Mouse (Mus musculus) forebrain, embryonic 12.5 days (tissue): Measurements from ENCODE around the gene B4galt3. TPM values are rescaled to one million over a fixed set of nuclear protein-coding genes. Genes with fewer than 3 reads are reported as not detected.

Source experiments
- ATAC-seq: fragments of 200-750 bp; cut with Nextera tagmentation; 2 replicates; pipeline ENCODE4 v1.8.0; 2017; ENCODE audit warnings: moderate TSS enrichment; ENCODE audit not compliant: low FRiP score
- H3K27ac ChIP-seq: fragments of 300-500 bp; sonication (generic); 2 replicates; pipeline ENCODE4 v1.5.1; 2016; ENCODE audit warnings: mild to moderate bottlenecking
- H3K27me3 ChIP-seq: fragments of 300-500 bp; sonication (generic); 2 replicates; pipeline ENCODE4 v1.6.1; 2016; ENCODE audit warnings: mild to moderate bottlenecking
- H3K36me3 ChIP-seq: fragments of 300-500 bp; sonication (generic); replicated peaks from 2 replicates; pipeline ENCODE4 v1.6.1; 2016; ENCODE audit warnings: mild to moderate bottlenecking
- H3K4me1 ChIP-seq: fragments of 300-500 bp; sonication (generic); 2 replicates; pipeline ENCODE4 v1.6.1; 2016
- H3K4me2 ChIP-seq: fragments of 300-500 bp; sonication (generic); 2 replicates; pipeline ENCODE4 v1.6.1; 2016; ENCODE audit warnings: mild to moderate bottlenecking, moderate library complexity
- H3K4me3 ChIP-seq: fragments of 300-500 bp; sonication (generic); replicated peaks from 2 replicates; pipeline ENCODE4 v1.5.1; 2016; ENCODE audit warnings: mild to moderate bottlenecking
- H3K9ac ChIP-seq: fragments of 300-500 bp; sonication (generic); 2 replicates; pipeline ENCODE4 v1.6.1; 2016; ENCODE audit warnings: mild to moderate bottlenecking
- H3K9me3 ChIP-seq: fragments of 300-500 bp; sonication (generic); 2 replicates; pipeline ENCODE4 v1.6.1; 2016
- WGBS: fragments of 180-500 bp; shearing (Covaris S2); methylation state at CpG from one replicate; pipeline ENCODE4 v1.1.7; 2016; 5-methylcytosine and 5-hydroxymethylcytosine counted together
- polyA plus RNA-seq: library from polyadenylated mRNA; unstranded; fragments of >200 nt; fragmentation: Nextera tagmentation; extraction: Ambion mirVana; gene quantifications from 2 replicates; pipeline ENCODE4 v1.2.1, GENCODE M21; 2016

The B4galt3 gene
- polyA plus RNA-seq, 1 experiment from 2014 or later: 78.6 TPM

DNA sequence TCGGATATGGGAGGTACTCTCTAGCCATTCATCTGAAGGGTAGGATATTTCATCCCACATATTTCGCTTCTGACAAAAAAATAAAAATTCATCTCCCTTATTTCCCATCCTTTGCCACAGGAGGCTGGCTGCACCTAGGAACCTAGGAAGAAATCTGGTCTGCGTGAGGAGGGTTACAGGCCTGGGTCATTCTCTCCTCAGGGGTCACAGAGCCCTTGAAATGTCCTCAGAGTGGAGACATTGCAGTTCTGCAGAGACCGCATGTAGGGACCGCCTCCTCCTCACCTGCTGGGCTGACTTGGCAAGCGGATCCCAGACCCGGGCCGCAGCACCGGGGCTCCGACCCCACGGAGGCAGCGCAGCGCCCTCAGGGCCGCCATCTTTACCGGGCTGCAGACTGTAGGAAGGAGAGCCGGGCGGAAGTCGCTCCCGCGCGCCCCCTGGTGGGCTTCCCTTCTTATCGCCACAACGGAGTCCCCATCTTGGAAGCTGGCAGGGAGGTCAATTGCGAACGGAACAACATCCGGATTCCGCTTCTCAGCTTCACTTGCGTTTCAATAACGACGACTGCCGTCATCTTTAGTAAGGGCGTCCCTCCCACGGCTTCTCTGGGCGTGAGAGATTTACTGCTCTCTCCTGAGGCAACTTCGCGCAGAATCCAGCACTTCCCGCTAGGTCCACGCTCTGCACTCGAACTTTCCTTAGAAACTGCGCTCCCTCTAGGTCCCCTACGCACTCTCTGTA, 23.2 kb upstream of the B4galt3 start:
- Histone ChIP-seq H3K27me3 (no peaks in the 10 kb centered on the region), H3K27ac (peak overlapping the region; percentile 80), H3K4me1 (peaks cover 47% of the 10 kb centered on the region), H3K9ac (peak overlapping the region; percentile 81), H3K9me3 (no peaks in the 10 kb centered on the region), H3K36me3 (peaks cover 30% of the 10 kb centered on the region), H3K4me2 (peak overlapping the region; percentile 79), H3K4me3 (peak overlapping the region; percentile 78)
- ATAC-seq: peak; percentile 93
- under 1% methylated on average over 41 of the region's 41 CpGs for WGBS

DNA sequence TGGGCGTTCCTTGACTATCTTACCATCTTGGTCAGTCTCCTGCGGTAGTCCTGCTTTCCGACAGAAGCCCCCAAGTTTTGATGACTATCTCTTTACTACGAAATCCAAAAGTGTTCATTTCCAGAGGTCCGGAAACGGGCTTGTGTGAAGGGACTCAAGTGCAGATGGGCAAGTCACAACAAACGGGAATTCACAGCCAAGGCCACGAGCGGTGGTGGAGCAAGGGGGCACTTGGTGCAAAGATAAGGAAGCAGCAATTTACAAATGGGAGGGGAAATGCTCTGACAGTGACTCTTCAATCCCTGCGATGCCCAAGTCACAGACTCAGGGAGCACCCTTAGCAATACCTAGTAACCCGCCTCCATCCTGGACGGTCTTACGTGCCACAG, 22.7 kb upstream of the B4galt3 start:
- H3K9me3 ChIP-seq: no peaks in the 10 kb centered on the region
- peak overlapping the region; percentile 51 for H3K9ac ChIP-seq
- no peaks in the 10 kb centered on the region; the same call in 1 of the 2 replicates for H3K27me3 ChIP-seq
- H3K36me3 ChIP-seq: peaks cover 26% of the 10 kb centered on the region
- peak overlapping the region; percentile 80 for H3K27ac ChIP-seq
- peaks cover 52% of the 10 kb centered on the region for H3K4me1 ChIP-seq
- WGBS: 15% methylated on average over 13 of the region's 13 CpGs
- H3K4me2 ChIP-seq: peak overlapping the region; percentile 79
- peak; percentile 1; the same call in 1 of the 2 replicates for ATAC-seq
- peak overlapping the region; percentile 78 for H3K4me3 ChIP-seq

DNA sequence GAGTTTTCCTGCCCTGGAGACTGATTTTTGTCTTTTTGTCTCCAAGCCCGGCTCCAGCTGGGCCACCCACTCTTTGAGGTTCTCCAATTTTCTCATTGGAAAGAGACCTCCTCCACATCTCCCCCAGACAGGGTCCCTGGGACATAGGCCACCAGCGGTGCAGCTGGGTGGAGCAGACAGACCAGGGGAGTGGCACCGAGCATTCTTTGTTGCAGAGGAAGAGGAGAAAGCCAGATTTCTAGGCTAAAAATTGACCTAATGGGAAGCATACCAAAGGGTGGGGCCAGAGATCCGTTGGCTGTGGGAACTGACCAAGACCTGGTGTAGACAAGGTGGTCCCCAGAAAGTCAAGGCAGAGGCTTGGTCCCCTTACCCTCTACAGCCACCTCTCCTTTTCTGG, 22.2 kb upstream of the B4galt3 start:
- ATAC-seq: no peak
- peaks cover 57% of the 10 kb centered on the region for H3K4me1 ChIP-seq
- H3K36me3 ChIP-seq: peaks cover 21% of the 10 kb centered on the region
- no peak overlapping the region for H3K9ac ChIP-seq
- H3K27ac ChIP-seq: peak overlapping the region; percentile 80
- peak overlapping the region; percentile 79; the same call in 1 of the 2 replicates for H3K4me2 ChIP-seq
- 24% methylated on average over 4 of the region's 4 CpGs for WGBS
- H3K27me3 ChIP-seq: peaks cover 3% of the 10 kb centered on the region; the same call in 1 of the 2 replicates
- H3K4me3 ChIP-seq: no peak overlapping the region
- H3K9me3 ChIP-seq: no peaks in the 10 kb centered on the region

DNA sequence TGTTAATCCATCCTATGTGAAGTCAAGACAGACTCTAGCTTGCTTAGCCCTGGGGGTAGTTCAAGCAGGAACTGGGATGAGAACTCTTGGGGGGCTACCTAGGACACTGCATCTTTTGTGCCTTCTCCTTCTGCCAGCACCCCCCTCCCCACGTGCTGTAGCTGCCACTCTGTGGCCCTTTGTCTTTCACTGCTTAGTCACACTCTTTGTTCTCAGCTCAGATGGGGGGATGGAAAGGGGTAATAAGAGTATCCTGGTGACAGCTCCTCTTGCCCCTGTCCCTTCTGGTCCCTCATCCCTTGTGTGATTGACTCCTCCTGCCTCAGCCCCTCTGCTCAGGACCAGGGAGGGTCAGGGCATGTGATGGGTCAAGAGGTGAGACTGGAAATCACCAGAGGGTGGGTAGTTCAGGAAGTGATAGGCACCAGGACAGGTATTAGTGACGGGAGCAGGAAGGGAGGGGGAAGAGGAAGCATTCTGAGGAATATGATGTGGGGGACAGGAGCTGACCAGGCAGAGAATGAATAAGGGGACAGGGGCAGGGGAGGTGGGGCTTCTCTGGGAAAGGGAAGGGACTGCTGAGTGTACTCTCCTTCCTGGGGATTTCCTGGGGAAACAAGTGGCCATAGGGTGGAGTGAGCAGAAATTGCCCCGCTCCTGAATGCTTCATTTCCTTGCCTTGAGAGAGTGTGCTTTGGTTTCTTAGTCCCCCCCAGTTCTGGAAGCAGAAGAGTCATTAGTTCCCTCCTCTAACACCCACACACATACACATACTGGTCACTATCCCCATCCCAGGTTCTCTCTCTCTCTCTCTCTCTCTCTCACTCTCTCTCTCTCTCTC, 21.5 kb upstream of the B4galt3 start:
- ATAC-seq: no peak
- Histone ChIP-seq H3K4me3 (no peak overlapping the region), H3K4me1 (peaks cover 58% of the 10 kb centered on the region), H3K9me3 (no peaks in the 10 kb centered on the region), H3K9ac (no peak overlapping the region), H3K36me3 (peaks cover 15% of the 10 kb centered on the region), H3K27me3 (peaks cover 5% of the 10 kb centered on the region), H3K4me2 (no peak overlapping the region), H3K27ac (peak overlapping the region; percentile 26; the same call in 1 of the 2 replicates)
- 43% methylated on average over 3 of the region's 3 CpGs for WGBS

DNA sequence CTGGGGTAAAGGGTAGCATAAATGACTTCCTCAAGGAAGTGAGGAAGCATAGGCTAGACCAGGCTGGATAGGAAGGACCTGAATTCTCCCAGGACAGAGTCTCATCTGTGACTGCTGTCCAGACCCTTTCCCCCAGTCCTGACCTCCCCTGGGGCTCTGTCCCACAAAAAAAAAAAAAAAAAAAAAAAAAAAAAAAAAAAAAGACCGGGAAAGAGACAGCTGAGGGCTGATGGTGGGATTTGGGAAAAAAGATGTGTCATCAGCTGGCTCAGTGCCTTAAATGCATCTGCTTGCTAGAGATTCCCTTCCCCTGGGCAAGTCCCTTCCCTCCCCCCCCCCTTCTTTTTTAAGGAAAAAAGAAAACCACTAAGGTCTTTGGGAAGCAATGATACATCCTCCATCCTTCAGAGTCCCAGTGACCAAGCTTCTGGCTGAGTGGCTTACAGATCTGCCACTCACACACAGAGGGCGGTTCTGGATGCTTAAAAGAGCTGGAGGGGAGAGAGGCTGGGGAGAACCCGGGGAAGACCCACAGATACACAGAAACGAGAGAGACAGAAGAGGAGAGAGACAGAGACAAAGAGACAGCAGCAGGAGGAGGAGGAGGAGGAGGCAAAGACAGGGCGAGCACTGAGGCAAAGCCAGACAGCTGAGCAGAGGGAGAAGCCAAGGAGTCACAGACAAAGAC, 20.1 kb upstream of the B4galt3 start, which contains the start of gene Adamts4:
TSS of gene Adamts4 (plus strand) at position 509 of the 688 bp plus-strand sequence.
- ATAC-seq: no peak
- H3K9me3 ChIP-seq: no peaks in the 10 kb centered on the region
- H3K4me2 ChIP-seq: peak within 1 kb of the TSS; percentile 47
- WGBS: 21% methylated on average over 5 of the region's 5 CpGs
- H3K9ac ChIP-seq: peak within 1 kb of the TSS; percentile 44
- H3K4me3 ChIP-seq: peak within 1 kb of the TSS; percentile 22
- peaks cover 58% of the 10 kb centered on the region for H3K4me1 ChIP-seq
- H3K27me3 ChIP-seq: peaks cover 5% of the 10 kb centered on the region
- peaks cover 6% of the 10 kb centered on the region for H3K36me3 ChIP-seq
- peak within 1 kb of the TSS; percentile 72 for H3K27ac ChIP-seq

DNA sequence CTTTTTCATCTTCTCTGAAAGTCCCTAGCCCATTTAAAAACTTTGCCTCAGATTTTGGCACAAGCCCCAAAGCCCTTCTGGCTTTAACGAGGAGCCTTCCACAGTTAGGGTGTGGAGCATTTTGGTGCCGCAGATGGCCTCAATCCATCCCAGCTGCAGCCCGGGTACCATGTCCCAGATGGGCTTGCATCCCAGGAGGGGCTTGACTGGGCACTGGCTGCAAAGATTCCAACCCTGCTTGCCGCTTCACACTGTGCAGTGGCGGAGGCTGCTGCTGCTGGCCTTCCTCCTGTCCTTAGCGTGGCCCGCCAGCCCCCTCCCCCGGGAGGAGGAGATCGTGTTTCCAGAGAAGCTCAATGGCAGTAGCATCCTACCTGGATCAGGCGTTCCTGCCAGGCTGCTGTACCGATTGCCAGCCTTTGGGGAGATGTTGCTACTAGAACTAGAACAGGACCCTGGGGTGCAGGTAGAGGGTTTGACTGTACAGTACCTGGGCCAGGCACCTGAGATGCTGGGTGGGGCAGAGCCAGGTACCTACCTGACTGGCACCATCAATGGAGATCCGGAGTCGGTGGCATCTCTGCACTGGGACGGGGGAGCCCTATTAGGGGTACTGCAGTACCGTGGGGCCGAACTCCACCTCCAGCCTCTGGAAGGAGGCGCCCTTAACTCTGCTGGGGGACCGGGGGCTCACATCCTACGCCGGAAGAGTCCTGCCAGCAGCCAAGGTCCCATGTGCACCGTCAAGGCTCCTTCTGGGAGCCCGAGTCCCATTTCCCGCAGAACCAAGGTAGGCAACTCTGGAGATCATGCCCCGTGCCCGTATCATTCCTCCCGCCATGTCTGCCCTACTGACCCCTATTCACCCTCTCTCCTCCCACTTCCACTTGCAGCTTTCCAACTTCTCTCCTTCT, 19.2 kb upstream of the B4galt3 start, which contains the start of gene Ndufs2:
TSS of gene Ndufs2 (minus strand) at position 709 of the 914 bp plus-strand sequence.
- WGBS: 12% methylated on average over 26 of the region's 26 CpGs
- Histone ChIP-seq H3K4me1 (peaks cover 52% of the 10 kb centered on the region), H3K36me3 (no peaks in the 10 kb centered on the region), H3K9ac (peak within 1 kb of the TSS; percentile 44), H3K27ac (peak within 1 kb of the TSS; percentile 72), H3K27me3 (peaks cover 5% of the 10 kb centered on the region), H3K9me3 (no peaks in the 10 kb centered on the region), H3K4me2 (peak within 1 kb of the TSS; percentile 47), H3K4me3 (peak within 1 kb of the TSS; percentile 22)
- no peak for ATAC-seq

DNA sequence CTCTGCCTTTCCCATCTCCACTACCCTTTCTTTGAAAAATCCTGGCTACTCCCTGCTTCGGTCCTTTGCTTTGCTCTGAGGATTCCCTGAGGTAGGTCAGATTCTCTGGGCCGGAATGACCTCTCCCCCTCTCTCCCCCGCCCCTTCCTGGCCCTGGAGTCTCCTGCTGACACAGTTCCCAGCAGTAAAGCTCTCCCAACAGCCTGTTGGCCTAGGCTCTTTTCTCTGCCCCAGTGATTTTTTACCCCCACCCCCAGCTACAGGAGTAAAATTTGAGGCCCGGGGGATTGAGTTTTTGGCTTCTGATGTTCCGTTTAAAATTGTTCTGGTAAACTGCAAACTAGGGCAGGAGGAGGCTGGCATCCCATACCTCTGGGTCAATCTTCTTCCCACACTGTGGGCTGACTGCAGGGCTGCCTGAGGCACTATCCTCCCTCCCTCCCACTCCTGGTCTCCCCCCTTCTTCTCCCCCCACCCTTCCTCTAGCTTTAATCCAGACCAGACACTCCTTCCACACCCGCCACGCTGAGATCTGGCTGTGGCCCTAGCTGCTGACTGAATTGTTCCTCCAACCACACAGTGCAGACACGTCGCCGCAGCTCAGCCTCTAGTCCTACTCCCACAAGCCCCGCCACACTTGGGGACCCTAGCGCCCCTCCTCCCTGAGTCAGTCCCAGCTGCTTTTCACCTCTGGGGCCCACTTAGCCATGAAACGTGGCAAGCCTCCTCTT, 18.4 kb upstream of the B4galt3 start:
- H3K36me3 ChIP-seq: no peaks in the 10 kb centered on the region
- peak overlapping the region; percentile 44 for H3K9ac ChIP-seq
- WGBS: 2% methylated on average over 13 of the region's 13 CpGs
- peaks cover 5% of the 10 kb centered on the region for H3K27me3 ChIP-seq
- peak overlapping the region; percentile 72 for H3K27ac ChIP-seq
- no peaks in the 10 kb centered on the region for H3K9me3 ChIP-seq
- peak overlapping the region; percentile 47 for H3K4me2 ChIP-seq
- H3K4me3 ChIP-seq: peak overlapping the region; percentile 22
- ATAC-seq: no peak
- H3K4me1 ChIP-seq: peaks cover 46% of the 10 kb centered on the region

DNA sequence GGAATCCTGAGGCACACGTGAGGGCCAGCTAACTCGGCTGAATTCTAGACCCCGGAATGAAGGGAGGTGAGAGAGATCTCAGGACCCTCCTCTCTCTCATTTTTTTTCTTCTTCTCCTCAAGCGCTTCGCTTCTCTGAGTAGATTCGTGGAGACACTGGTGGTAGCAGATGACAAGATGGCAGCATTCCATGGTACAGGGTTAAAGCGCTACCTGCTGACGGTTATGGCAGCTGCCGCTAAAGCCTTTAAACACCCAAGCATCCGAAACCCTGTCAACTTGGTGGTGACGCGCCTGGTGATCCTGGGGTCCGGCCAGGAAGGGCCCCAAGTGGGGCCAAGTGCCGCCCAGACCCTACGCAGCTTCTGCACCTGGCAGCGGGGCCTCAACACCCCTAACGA, 17.7 kb upstream of the B4galt3 start:
- Histone ChIP-seq H3K27ac (peak overlapping the region; percentile 72), H3K36me3 (no peaks in the 10 kb centered on the region), H3K4me3 (peak overlapping the region; percentile 13; the same call in 1 of the 2 replicates), H3K9me3 (no peaks in the 10 kb centered on the region), H3K27me3 (peaks cover 5% of the 10 kb centered on the region), H3K4me2 (peak overlapping the region; percentile 47), H3K9ac (peak overlapping the region; percentile 36), H3K4me1 (peaks cover 44% of the 10 kb centered on the region)
- ATAC-seq: no peak
- 55% methylated on average over 17 of the region's 17 CpGs for WGBS

DNA sequence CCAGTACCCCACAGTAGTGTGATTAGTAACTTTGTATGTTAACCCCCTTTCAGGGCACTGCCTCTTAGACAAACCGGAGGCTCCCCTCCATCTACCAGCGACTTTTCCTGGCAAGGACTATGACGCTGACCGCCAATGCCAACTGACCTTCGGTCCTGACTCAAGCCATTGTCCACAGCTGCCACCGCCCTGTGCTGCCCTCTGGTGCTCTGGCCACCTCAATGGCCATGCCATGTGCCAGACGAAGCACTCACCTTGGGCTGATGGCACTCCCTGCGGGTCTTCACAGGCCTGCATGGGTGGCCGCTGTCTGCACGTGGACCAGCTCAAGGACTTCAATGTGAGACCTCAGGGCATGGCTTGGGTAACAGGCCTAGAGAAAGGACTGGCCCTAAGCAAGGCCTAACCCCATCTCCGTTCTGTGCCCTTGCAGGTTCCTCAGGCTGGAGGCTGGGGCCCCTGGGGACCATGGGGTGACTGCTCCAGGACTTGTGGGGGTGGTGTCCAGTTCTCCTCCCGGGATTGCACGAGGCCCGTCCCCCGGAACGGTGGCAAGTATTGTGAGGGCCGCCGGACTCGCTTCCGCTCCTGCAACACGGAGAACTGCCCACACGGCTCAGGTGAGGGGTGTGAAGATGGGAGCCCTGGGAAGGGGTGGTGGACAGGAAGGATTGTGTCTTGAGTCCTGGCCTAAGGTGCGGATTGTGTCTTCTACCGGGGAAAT, 13.9 kb upstream of the B4galt3 start:
- no peaks in the 10 kb centered on the region for H3K9me3 ChIP-seq
- no peak overlapping the region for H3K4me2 ChIP-seq
- no peak for ATAC-seq
- no peak overlapping the region for H3K4me3 ChIP-seq
- H3K36me3 ChIP-seq: no peaks in the 10 kb centered on the region
- 90% methylated on average over 24 of the region's 24 CpGs for WGBS
- H3K4me1 ChIP-seq: peaks cover 18% of the 10 kb centered on the region
- H3K27me3 ChIP-seq: peaks cover 10% of the 10 kb centered on the region
- no peak overlapping the region for H3K27ac ChIP-seq
- no peak overlapping the region for H3K9ac ChIP-seq

DNA sequence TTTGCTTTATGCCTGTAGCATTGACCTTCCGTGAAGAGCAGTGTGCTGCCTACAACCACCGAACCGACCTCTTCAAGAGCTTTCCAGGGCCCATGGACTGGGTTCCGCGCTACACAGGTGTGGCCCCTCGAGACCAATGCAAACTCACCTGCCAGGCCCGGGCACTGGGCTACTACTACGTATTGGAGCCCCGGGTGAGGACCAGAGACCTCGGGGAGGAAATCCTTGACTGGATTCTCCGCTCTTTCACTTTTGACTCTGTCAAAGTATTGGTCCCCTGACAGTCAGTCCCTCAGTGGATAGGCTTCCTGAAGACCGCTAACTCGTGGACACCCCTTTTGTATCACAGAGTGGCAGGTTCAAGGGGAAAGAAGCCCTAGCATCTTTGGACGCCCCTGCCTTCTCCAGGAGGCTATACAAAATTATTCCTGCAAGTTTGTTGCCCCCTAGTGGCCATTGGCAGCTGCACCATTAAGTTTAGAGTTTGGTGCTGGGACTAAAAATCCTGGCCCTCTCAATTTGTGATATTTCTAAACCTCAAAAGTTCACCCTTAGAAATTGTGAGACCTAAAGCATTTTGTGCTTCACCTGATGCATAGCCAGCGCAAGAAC, 13.1 kb upstream of the B4galt3 start:
- ATAC-seq: peak; percentile 28; the same call in 1 of the 2 replicates
- H3K9me3 ChIP-seq: no peaks in the 10 kb centered on the region
- no peak overlapping the region for H3K9ac ChIP-seq
- no peak overlapping the region for H3K4me3 ChIP-seq
- peaks cover 12% of the 10 kb centered on the region for H3K4me1 ChIP-seq
- peaks cover 10% of the 10 kb centered on the region for H3K27me3 ChIP-seq
- H3K27ac ChIP-seq: no peak overlapping the region
- no peak overlapping the region for H3K4me2 ChIP-seq
- 69% methylated on average over 15 of the region's 15 CpGs for WGBS
- H3K36me3 ChIP-seq: no peaks in the 10 kb centered on the region
